Mouse (Mus musculus) liver, embryonic 14 days (tissue): ENCODE results near the gene Mgll. TPM values are rescaled to one million over a fixed set of nuclear protein-coding genes. Genes with fewer than 3 reads are reported as not detected.

ENCODE experiments used
- polyA plus RNA-seq: library from polyadenylated mRNA; depleted of rRNA; stranded (reverse); fragments of >200 nt; gene quantifications from 2 replicates; pipeline ENCODE4 v1.2.3, GENCODE M21; 2012; rRNA removed

The Mgll gene
- 13.7 and 17.0 TPM in 2 replicates for polyA plus RNA-seq

GRCm38 (mm10) chr6:88724313-88725195 is at the start of gene Mgll:
Mgll (plus strand) TSS chr6:88724412.

GRCm38 (mm10) chr6:88841781-88842689 is 117.8 kb downstream of the Mgll start, which contains the start of gene Abtb1:
Abtb1 (minus strand) TSS chr6:88841984.

GRCm38 (mm10) chr6:88874868-88875508 is 150.8 kb downstream of the Mgll start, which contains the start of gene Podxl2:
Podxl2 (minus strand) TSS chr6:88875044.

Other genes starting within 250 kb of the Mgll start
- 62.9 and 74.5 TPM in 2 replicates for gene Sec61a1, start 205.5 kb upstream of the Mgll start, polyA plus RNA-seq
- 0.63 and 0.77 TPM in 2 replicates for gene Kbtbd12, start 86.5 kb upstream of the Mgll start, polyA plus RNA-seq
- gene Abtb1, start 117.6 kb downstream of the Mgll start, polyA plus RNA-seq: 36.4 and 39.9 TPM in 2 replicates
- 1.2 and 2.6 TPM in 2 replicates for gene Podxl2, start 150.6 kb downstream of the Mgll start, polyA plus RNA-seq
- gene Mcm2, start 174.4 kb downstream of the Mgll start, polyA plus RNA-seq: 107 and 118 TPM in 2 replicates
- gene Tpra1, start 177.8 kb downstream of the Mgll start, polyA plus RNA-seq: 38.9 and 48.6 TPM in 2 replicates